In genomic region chrX:60026654-60027053, GRCm38 (mm10) we compare ENCODE assay signal across 7 mouse cellular contexts. TPM values are rescaled to one million over a fixed set of nuclear protein-coding genes. Genes with fewer than 3 reads are reported as not detected.
DNase-seq lines count a peak whose midpoint lies in the region; ATAC-seq lines count a peak whose summit lies in the region.

No protein-coding gene starts in this region.

- no peaks in the 10 kb centered on the region for H3K9me3 ChIP-seq in kidney, embryonic 15.5 days (replicated peaks)
- no peaks in the 10 kb centered on the region for H3K9me3 ChIP-seq in limb, embryonic 11.5 days (ENCODE audit: control insufficient read depth, low read length)

- no peak overlapping the region for H3K4me2 ChIP-seq in kidney, embryonic 15.5 days
- no peak overlapping the region for H3K4me2 ChIP-seq in limb, embryonic 11.5 days (ENCODE audit: low read depth, severe bottlenecking)

- H3K4me3 ChIP-seq in kidney, embryonic 15.5 days (replicated peaks): no peak overlapping the region
- no peak overlapping the region for H3K4me3 ChIP-seq in limb, embryonic 11.5 days (ENCODE audit: low read depth, low read length)

- no peak for ATAC-seq in kidney, embryonic 15.5 days (replicated peaks; ENCODE audit: low FRiP score)
- ATAC-seq in granulocyte monocyte progenitor cell, adult 5-6 weeks (replicated peaks; ENCODE audit: poor library complexity, severe bottlenecking): peak; percentile 61
- no peak for ATAC-seq in limb, embryonic 11.5 days (ENCODE audit: insufficient number of reproducible peaks, low FRiP score, low TSS enrichment, low read depth)

- DNase-seq in kidney, adult 8-10 months: peak; percentile 2 to 7
- peak; percentile 13 for DNase-seq in MN1 (ENCODE audit: low spot score)
- peak; percentile 5 for DNase-seq in c-Kit-positive CD71-negative TER-119-negative erythroid progenitor cells, embryonic 14.5 days (ENCODE audit: low read depth)
- DNase-seq in limb, embryonic 11.5 days (ENCODE audit: low spot score): peak; percentile 34
- DNase-seq in thymus, postnatal 25 days: peak; percentile 3

- no peak overlapping the region for H3K9ac ChIP-seq in kidney, embryonic 15.5 days
- no peak overlapping the region for H3K9ac ChIP-seq in limb, embryonic 11.5 days (ENCODE audit: low read length)

- no peaks in the 10 kb centered on the region for H3K36me3 ChIP-seq in kidney, embryonic 15.5 days
- no peaks in the 10 kb centered on the region for H3K36me3 ChIP-seq in limb, embryonic 11.5 days (ENCODE audit: control insufficient read depth, insufficient read depth, low read length)

- no peak overlapping the region for H3K27ac ChIP-seq in kidney, embryonic 15.5 days
- no peak overlapping the region for H3K27ac ChIP-seq in limb, embryonic 11.5 days (replicated peaks; ENCODE audit: low read depth, low read length)

- no peaks in the 10 kb centered on the region for H3K27me3 ChIP-seq in kidney, embryonic 15.5 days
- H3K27me3 ChIP-seq in limb, embryonic 11.5 days (ENCODE audit: control insufficient read depth, insufficient read depth, low read length): no peaks in the 10 kb centered on the region

- 7% methylated on average over 3 of the region's 3 CpGs for WGBS in kidney, embryonic 15.5 days
- 22% methylated on average over 3 of the region's 3 CpGs for WGBS in limb, embryonic 11.5 days

- H3K4me1 ChIP-seq in kidney, embryonic 15.5 days: no peaks in the 10 kb centered on the region
- no peaks in the 10 kb centered on the region for H3K4me1 ChIP-seq in limb, embryonic 11.5 days (ENCODE audit: control insufficient read depth, insufficient read depth, low read length)

RNA-seq across cellular contexts. Expression of gene F9, which starts 27.4 kb away (rescaled TPM):
- polyA plus RNA-seq in kidney, embryonic 15.5 days (2015; fragmentation: Nextera tagmentation; extraction: Ambion mirVana): not detected in 2 replicates
- total RNA-seq in granulocyte monocyte progenitor cell, adult 5-6 weeks (2014; fragmentation: Nextera tagmentation): not detected in 2 replicates
- total RNA-seq in granulocyte monocyte progenitor cell, adult 5-6 weeks (2017): 0.09 TPM in 1 of 2 replicates, not detected in the other
- polyA plus RNA-seq in limb, embryonic 11.5 days (2014; fragmentation: Nextera tagmentation; extraction: Ambion mirVana): not detected in 2 replicates
